Mouse (Mus musculus) cerebellum, adult 2 months (tissue): ENCODE measurements around the gene Lurap1.

Experiments used
- CTCF ChIP-seq: fragments of 200-500 bp; IDR thresholded peaks from 2 replicates; pipeline ENCODE4 v1.5.1; 2011; ENCODE audit warnings: low read depth, mild to moderate bottlenecking, control low read depth, low read length, moderate library complexity, borderline replicate concordance; ENCODE audit not compliant: insufficient read depth
- POLR2A ChIP-seq: fragments of 200-500 bp; IDR thresholded peaks from 2 replicates; pipeline ENCODE4 v1.6.1; 2011; ENCODE audit warnings: low read length, control low read depth, borderline replicate concordance; ENCODE audit not compliant: insufficient read depth

DNA sequence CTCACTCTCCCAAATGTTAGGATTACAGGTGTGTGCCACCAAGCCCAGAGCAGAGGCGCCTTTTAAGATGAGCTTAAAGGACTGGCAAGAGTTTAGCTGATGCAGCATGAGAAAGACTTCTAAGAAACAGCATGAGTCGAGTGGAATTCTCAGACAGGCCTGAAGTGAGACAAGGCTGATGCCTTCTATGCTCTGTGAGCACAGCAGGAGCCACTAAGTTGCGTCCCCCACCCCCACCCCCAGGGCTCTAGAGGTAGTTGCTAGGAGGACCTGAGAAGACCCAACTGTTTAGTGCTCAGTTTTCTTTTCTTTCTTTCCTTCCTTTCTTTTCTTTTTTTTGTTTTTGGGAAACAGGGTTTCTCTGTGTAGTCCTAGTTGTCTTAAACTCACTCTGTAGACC, 30.9 kb upstream of the Lurap1 start:
- TF ChIP-seq CTCF = no peak
- no peak for TF ChIP-seq POLR2A
